Mouse (Mus musculus) cerebellum, adult 2 months (tissue): ENCODE data around the gene Rasl12.

Experiments
- CTCF ChIP-seq: fragments of 200-500 bp; IDR thresholded peaks from 2 replicates; pipeline ENCODE4 v1.5.1; 2011; ENCODE audit warnings: low read depth, mild to moderate bottlenecking, control low read depth, low read length, moderate library complexity, borderline replicate concordance; ENCODE audit not compliant: insufficient read depth
- POLR2A ChIP-seq: fragments of 200-500 bp; IDR thresholded peaks from 2 replicates; pipeline ENCODE4 v1.6.1; 2011; ENCODE audit warnings: low read length, control low read depth, borderline replicate concordance; ENCODE audit not compliant: insufficient read depth

DNA sequence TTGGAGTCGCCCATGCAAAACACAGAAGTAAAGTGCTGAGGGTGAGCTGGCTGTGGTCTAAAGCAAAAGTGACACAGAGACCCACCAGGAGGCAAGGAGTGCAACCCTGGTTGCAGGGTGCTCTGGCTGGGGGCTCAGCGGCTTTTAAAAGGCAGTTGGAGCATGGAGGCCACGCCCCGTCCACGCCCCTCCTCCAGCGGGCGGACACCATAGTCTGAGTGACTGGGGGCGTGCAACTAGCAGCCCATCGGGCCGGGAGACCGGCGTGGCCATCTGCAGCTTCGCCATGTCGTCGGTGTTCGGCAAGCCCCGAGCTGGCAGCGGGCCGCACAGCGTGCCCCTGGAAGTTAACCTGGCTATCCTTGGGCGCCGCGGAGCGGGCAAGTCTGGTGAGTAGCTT is at the start of gene Rasl12:
- TF ChIP-seq CTCF: no peak
- TF ChIP-seq POLR2A: no peak
